Mouse (Mus musculus) bone marrow, adult 2 months (tissue): ENCODE measurements at regions not wholly inside any gene's neighbourhood (a gene's known extent, or its start where the extent isn't known, plus 50 kb on each side); places are given as distances from the start of the nearest gene placed in this dataset.

Experiments
- H3K27ac ChIP-seq: fragments of 200-500 bp; 2 replicates; pipeline ENCODE4 v1.5.1; 2012; ENCODE audit warnings: low read depth, mild to moderate bottlenecking, control low read depth, inconsistent platforms, low read length; ENCODE audit not compliant: control insufficient read depth, poor library complexity, insufficient read depth
- H3K4me1 ChIP-seq: fragments of 200-500 bp; 2 replicates; pipeline ENCODE4 v1.6.1; 2011; ENCODE audit warnings: low read length; ENCODE audit not compliant: control insufficient read depth, insufficient read depth
- H3K4me3 ChIP-seq: fragments of 200-500 bp; replicated peaks from 2 replicates; pipeline ENCODE3; 2011; ENCODE audit warnings: mild to moderate bottlenecking, low read depth, low read length, control low read depth; ENCODE audit not compliant: control insufficient read depth
- CTCF ChIP-seq: fragments of 200-500 bp; IDR thresholded peaks from 2 replicates; pipeline ENCODE4 v1.5.1; 2011; ENCODE audit warnings: low read length, control low read depth; ENCODE audit not compliant: control insufficient read depth, insufficient read depth
- POLR2A ChIP-seq: fragments of 200-500 bp; IDR thresholded peaks from 2 replicates; pipeline ENCODE4 v1.6.1; 2011; ENCODE audit warnings: low read depth, mild to moderate bottlenecking, control low read depth, low read length, borderline replicate concordance; ENCODE audit not compliant: control insufficient read depth
- WGBS: fragments of 180-500 bp; shearing (Covaris S2); methylation state at CpG from one replicate; pipeline ENCODE4 v1.1.7; 2018; 5-methylcytosine and 5-hydroxymethylcytosine counted together

GRCm38 (mm10) chr12:25344354-25344753 lies 247.4 kb upstream of the Id2 start:
- Histone ChIP-seq H3K27ac (no peak overlapping the region), H3K4me3 (no peak overlapping the region), H3K4me1 (no peaks in the 10 kb centered on the region; the same call in 1 of the 2 replicates)
- no peak for TF ChIP-seq CTCF
- TF ChIP-seq POLR2A, result no peak
- WGBS, result 86% methylated on average over 17 of the region's 17 CpGs

- Histone ChIP-seq H3K4me1 (peaks cover 3% of the 10 kb centered on the region; the same call in 1 of the 2 replicates), H3K27ac (no peak overlapping the region), H3K4me3 (no peak overlapping the region)
- 52% methylated on average over 1 of the region's 1 CpGs for WGBS
- no peak for TF ChIP-seq POLR2A
- peak; percentile 16; the same call in 1 of the 2 replicates for TF ChIP-seq CTCF
These were observed 241.8 kb upstream of the Id2 start for GRCm38 (mm10) chr12:25338771-25339170.

DNA sequence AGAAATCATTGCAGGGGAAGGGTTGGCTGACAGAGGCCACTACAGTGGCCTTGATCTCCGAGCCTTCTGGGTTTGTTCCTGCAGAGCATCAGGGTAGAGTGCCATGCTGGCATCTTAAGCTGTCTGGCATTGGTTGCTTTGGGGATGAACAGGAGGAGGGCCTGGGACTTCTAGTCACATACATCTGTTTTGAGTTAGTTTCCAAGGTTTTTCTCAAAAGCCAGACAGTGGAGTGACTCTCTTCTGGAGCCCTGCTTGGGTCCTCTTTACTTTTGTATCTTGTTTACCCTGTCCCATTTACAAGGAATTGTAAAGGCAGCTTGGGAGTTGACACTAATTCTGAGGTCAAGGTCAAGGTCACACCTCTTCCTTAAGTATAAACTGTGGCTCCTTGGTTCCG lies 239.0 kb upstream of the Id2 start:
- Histone ChIP-seq H3K4me1 (peaks cover 3% of the 10 kb centered on the region; the same call in 1 of the 2 replicates), H3K4me3 (no peak overlapping the region), H3K27ac (peak overlapping the region; percentile 40)
- 77% methylated on average over 2 of the region's 2 CpGs for WGBS
- TF ChIP-seq POLR2A (no peak), CTCF (no peak)

- WGBS, result 60% methylated on average over 5 of the region's 5 CpGs
- no peak for TF ChIP-seq POLR2A
- no peak for TF ChIP-seq CTCF
- Histone ChIP-seq H3K27ac (peak overlapping the region; percentile 49; the same call in 1 of the 2 replicates), H3K4me3 (no peak overlapping the region), H3K4me1 (peaks cover 4% of the 10 kb centered on the region; the same call in 1 of the 2 replicates)
These were observed 238.1 kb upstream of the Id2 start for GRCm38 (mm10) chr12:25335069-25335468.

- 84% methylated on average over 11 of the region's 11 CpGs for WGBS
- Histone ChIP-seq H3K27ac (no peak overlapping the region), H3K4me1 (peaks cover 4% of the 10 kb centered on the region; the same call in 1 of the 2 replicates), H3K4me3 (no peak overlapping the region)
- TF ChIP-seq POLR2A, result no peak
- no peak for TF ChIP-seq CTCF
These were observed 235.6 kb upstream of the Id2 start for GRCm38 (mm10) chr12:25332384-25333035.

GRCm38 (mm10) chr12:25330004-25330708 lies 233.2 kb upstream of the Id2 start:
- TF ChIP-seq CTCF, result no peak
- no peak for TF ChIP-seq POLR2A
- 28% methylated on average over 5 of the region's 5 CpGs for WGBS
- Histone ChIP-seq H3K4me3 (no peak overlapping the region), H3K4me1 (peaks cover 6% of the 10 kb centered on the region), H3K27ac (peak overlapping the region; percentile 56)

DNA sequence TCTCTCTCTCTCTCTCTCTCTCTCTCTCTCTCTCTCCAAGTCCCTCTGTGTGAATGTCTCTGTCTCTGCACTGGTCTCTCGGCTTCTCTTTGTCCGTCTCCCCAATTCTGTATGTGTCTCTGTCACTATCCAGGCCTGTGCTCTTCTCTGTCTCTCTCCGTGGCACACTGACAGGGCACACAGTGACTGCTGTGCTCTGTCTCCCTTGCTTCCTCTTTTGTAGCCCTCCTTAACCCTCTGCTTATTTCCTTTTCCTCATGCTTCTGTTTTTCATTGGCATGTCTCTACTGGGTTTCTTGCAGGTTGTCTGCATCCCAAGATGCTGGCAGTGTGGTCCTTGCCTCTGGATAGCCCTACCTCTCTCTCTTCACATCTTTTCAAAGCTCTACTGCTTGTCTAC lies 229.0 kb upstream of the Id2 start:
- Histone ChIP-seq H3K4me1 (peaks cover 8% of the 10 kb centered on the region), H3K27ac (peak overlapping the region; percentile 61), H3K4me3 (no peak overlapping the region)
- WGBS, result 37% methylated on average over 3 of the region's 3 CpGs
- TF ChIP-seq POLR2A, result no peak
- TF ChIP-seq CTCF, result no peak

- WGBS, result 72% methylated on average over 1 of the region's 1 CpGs
- no peak overlapping the region for H3K27ac ChIP-seq
- no peak overlapping the region for H3K4me3 ChIP-seq
- no peak for TF ChIP-seq POLR2A
- TF ChIP-seq CTCF, result no peak
- H3K4me1 ChIP-seq, result peaks cover 4% of the 10 kb centered on the region
These were observed 226.2 kb upstream of the Id2 start for GRCm38 (mm10) chr12:25323171-25323570.
